Mouse (Mus musculus) brain, embryonic 14.5 days (tissue): ENCODE data around the gene Gm38392. TPM values are rescaled to one million over a fixed set of nuclear protein-coding genes. Genes with fewer than 3 reads are reported as not detected.
"Not testable (repeated sequence)": the region's sequence is repeated elsewhere in the genome, so short reads cannot be mapped to it uniquely, and the experiment has no call there.

Experiments
- DNase-seq: peaks from one replicate; pipeline ENCODE4 v3.0.0-alpha.2; 2011; ENCODE audit warnings: low read depth
- CTCF ChIP-seq: fragments of 200-500 bp; IDR thresholded peaks from 2 replicates; pipeline ENCODE4 v1.5.1; 2012; ENCODE audit warnings: inconsistent platforms, mild to moderate bottlenecking, moderate library complexity, borderline replicate concordance; ENCODE audit not compliant: insufficient read depth, insufficient read length; ENCODE audit errors: extremely low read depth
- POLR2A ChIP-seq: fragments of 200-500 bp; IDR thresholded peaks from 2 replicates; pipeline ENCODE4 v1.6.1; 2012; ENCODE audit warnings: mild to moderate bottlenecking, inconsistent platforms, borderline replicate concordance; ENCODE audit not compliant: poor library complexity, insufficient read depth, insufficient read length, severe bottlenecking; ENCODE audit errors: extremely low read depth
- polyA plus RNA-seq: library from polyadenylated mRNA; depleted of rRNA; stranded (reverse); fragments of >200 nt; gene quantifications from 2 replicates; pipeline ENCODE4 v1.2.3, GENCODE M21; 2012; rRNA removed

Gm38392 gene
- polyA plus RNA-seq, result 0.11 TPM in 1 of 2 replicates, not detected in the other

DNA sequence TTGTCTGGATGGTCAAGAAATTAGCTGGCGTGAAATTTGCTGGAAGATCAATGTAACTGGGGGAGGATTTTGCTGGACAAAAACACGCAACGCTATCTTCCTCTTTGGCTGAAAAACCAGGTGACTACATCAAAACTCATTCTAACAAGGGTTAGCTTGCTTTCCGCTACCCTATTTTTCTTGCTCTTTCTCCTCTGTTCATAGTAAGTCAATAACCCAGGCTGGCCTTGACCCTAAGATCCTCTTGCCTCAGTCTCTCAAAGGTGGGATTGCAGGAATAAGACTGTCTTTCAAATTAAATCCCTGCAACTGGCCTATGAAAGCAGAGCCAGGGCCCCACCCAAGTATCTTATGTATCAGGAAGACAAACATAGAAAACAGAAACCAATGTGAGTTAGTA, at the start of gene Gm38392:
TSS of gene Gm38392 (minus strand) at position 101 of the 400 bp plus-strand sequence.
- TF ChIP-seq POLR2A (no peak), CTCF (no peak)
- no peak for DNase-seq

DNA sequence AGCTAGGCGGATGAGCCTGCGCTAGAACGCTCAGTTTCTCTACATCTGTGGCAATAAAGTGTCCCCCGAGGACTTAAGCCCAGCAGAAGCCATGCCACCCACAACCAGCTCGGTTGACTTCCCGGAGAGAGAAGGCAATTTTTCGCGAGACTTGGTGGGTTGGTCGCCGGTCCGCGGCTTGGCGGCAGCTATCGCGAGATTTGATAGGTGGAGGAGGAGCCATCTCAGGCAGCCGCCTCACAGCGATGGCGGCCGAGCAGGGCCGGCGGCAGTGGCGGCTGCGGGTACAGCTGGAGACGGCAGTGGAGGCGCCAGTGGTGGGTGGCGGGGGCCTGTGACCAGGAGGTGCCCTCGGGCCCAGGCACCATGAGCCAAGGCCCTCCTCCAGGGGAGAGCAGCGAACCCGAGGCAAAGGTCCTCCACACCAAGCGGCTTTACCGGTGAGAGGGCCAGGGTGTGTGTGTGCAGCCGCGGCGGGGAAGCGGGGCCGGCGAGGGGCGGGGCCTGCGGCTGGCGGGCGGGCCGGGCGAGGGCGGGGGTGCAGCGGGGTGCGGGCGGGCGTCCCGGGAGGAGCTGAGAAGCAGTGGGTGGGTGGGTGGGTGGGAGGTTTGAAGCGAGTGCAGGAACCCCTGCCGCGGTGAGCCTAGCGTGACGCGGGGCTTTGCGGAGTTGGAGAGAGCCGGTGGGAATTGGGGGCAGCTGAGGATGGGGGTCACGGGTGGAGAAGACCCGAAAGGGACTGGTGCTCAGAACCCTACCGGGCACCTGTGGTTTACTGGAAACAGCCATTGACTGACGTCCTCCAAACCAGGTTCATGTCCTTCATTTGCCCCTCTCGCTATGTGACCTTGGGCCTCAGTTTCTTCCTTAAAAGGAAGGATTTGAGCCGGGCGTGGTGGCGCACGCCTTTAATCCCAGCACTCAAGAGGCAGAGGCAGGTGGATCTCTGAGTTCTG, 49.3 kb upstream of the Gm38392 start, which contains the start of the genes Tmem79 and Smg5:
TSS of gene Tmem79 (minus strand) at position 91 of the 956 bp plus-strand sequence.
TSS of gene Smg5 (plus strand) at position 203 of the 956 bp plus-strand sequence.
- TF ChIP-seq POLR2A (peak; percentile 97), CTCF (no peak)
- peak; percentile 98 for DNase-seq

DNA sequence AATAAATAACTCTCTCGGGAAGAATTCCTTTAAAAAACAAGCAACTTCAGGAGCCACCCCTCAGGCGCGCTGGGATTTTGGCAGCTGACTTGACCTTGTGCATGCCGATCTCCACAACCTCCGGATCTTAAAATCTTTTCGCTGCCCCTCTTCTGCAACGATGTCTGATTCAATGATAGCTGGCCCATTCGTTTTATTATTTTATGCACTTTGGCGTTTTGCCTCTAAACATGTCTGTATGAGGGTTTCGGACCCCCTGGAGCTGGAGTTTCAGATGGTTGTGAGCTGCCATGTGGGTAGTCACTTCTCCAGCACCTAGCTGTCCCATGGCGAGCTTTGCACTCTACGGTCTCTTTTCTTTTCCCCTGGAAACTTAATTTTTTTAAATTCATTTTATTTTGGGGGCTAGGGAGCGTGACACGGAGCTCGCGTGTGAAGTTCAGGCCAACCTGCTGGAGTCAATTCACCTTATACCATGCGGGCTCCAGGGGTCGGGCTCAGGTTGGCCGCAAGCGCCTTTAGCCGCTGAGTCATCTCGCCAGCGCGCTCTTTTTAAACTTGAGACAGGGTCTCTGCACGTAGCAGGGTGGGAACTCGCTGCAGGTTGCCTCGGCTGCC, 48.5 kb upstream of the Gm38392 start:
- no peak for TF ChIP-seq POLR2A
- no peak for TF ChIP-seq CTCF
- no peak for DNase-seq

DNA sequence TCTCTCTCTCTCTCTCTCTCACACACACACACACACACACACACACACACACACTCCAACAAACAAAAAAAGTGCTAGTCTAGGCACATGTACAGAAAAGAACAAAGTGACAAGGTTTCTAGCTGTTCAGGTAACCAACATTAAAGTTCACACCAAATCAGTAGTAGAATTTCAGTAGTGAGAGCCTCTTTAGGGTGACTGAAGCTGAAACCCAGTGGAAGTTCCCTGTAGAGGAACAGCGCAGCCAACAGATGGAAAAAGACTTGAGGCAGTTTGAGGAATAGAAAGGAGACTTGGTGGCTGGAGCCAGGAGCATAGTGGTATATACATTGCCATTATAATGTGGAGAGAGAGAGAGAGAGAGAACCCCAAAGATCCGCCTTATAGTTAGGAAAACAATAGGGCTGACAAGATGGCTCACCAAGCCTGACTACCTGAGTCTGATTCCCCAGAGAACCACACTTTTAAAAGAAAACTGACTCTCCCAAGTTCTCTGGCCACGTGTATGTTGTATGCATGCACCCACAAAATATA, 48.0 kb upstream of the Gm38392 start:
- TF ChIP-seq CTCF, result no peak
- TF ChIP-seq POLR2A, result no peak
- DNase-seq, result no peak

DNA sequence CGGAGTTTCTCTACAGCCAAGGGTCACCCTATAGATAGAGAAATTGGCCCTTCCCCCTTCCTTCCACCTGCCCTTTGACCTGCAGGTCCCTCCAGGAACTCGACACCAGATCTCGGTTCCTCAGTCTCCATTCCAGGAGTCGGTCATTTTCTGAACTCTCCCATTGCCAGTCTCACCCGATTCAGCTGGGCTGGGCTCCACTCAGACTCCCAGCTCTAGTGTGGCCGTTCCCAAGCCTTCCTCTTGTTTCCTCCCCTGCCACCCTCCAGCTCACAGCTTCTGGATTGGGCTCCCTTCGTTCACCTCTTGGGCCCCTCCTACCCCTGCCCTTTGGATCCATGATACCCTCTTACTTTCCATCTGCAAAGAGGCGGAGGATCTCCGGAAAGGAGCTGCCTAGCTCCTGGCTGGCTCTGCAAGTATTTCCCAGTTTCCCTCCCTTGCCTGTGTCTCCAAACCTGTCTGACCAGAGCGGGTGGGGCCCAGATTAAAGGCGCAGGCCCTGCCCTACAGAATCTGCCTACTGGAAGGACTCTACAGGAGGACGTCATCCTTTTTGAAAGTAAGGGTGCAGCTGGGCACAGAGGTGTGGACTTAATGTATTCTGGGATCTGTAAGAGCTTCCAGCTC, 47.1 kb upstream of the Gm38392 start:
- no peak for TF ChIP-seq POLR2A
- no peak for TF ChIP-seq CTCF
- no peak for DNase-seq

DNA sequence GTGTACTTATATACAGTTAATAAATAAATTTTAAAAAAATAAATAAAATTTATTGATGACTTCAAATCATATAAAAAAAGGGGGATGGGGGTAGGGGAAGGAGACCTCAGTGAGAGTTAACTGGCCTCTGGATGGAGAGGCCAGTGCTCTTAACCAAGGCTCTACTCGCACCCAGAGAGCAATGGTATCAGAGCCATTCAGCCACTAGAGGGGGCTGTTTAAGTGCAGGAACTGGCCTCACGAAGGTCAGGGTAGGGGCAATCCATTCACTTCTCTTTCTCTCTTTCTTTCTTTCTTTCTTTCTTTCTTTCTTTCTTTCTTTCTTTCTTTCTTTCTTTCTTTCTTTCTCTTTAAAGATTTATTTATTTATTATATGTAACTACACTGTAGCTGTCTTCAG, 44.3 kb upstream of the Gm38392 start:
- no peak for TF ChIP-seq POLR2A
- peak; percentile 56; the same call in 1 of the 2 replicates for TF ChIP-seq CTCF

DNA sequence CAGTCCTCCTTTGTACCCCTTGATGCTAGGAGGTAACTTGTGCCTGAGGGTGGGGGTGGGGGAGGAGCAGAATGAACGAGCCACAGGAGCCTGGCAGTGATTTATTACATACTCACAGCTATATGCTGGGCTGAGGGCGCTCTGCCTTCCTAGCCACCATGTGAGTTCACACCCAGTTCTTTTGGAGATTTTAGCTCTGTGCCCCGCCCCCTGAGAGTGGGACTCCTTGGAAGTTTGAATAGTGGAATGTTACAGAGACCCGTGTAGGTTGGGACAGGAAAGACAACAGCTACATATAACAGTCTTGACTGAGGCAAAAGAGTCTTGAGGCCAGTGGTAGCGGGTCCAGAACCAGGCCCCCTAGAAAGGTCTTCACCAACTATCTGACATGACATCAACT, 41.9 kb upstream of the Gm38392 start:
- no peak for TF ChIP-seq CTCF

More for the DNA sequence above, 44.3 kb upstream of the Gm38392 start:
- peak; percentile 12 for DNase-seq

DNA sequence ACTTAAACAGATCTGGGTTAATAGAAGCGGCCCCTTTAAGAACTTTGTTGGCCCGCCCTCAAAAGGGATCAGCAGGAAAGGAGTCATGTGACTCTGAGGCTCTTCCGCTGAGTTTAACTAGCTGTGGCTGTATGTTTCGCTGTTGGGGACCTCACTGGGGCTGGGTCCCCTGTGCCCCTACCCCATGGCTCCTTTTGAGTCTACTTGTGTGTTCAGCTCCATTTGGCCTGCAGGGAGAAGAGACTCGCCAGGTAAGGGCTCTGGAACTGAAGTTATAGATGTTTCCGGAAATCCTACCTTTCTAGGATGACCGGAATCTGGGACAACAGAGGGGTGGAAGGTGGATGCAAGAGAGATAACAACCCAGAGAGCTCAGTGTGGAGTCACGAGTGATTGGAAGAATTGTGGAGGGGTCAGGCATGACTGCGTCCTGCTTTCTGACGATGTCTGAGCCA, 38.0 kb upstream of the Gm38392 start, which contains the start of gene Glmp:
TSS of gene Glmp (plus strand) at position 73 of the 455 bp plus-strand sequence.
- TF ChIP-seq POLR2A (peak; percentile 13; the same call in 1 of the 2 replicates), CTCF (no peak)
- DNase-seq, result peak; percentile 88

More for the DNA sequence above, 41.9 kb upstream of the Gm38392 start:
- no peak for DNase-seq

DNA sequence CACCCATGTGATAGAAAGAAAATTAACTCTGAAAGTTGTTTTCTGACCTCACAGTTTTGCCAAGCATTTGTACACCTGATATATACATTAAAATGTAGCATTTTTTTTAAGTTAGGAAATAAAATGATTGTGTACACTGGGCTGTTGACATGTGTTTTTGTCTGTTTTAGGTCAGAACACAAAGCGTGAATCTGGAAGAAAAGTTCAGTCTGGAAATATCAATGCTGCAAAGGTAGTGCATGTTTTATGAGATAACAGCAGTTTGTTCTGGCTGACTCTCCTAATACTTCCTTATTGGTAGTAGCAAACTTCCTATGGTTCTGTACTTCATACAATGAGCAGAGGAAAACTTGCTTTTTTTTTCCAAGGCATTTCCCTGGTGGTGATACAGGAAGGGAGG, 12.2 kb upstream of the Gm38392 start:
- DNase-seq, result no peak

DNA sequence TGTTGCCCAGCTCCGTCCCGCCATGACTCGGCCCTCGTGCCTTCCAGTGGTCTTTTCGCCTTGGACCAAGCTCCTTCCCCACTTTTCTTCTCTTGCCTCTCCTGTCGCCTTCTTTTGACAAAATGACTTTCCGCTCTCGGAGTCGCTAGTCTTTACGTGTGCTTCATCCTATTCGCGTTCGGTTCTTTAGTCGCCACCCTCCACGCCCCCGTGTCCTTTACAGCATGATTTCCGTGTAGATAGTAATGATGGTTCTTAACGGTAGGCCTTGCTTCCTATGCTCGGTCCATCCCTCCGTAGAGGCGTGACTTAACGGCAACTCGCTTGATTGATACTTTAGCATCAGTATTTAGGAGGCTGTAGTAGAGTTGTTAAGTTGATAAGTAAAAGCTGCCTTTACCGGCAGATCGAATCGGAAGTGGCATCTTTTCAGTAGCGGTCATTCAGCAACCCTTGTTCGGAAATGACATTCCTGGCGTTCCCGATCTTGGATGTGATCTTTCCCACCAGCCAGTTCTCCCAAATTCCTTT, 10.4 kb upstream of the Gm38392 start:
- DNase-seq, result no peak
- no peak for TF ChIP-seq POLR2A
- no peak for TF ChIP-seq CTCF

More for the DNA sequence above, 12.2 kb upstream of the Gm38392 start:
- TF ChIP-seq POLR2A, result no peak
- TF ChIP-seq CTCF, result no peak

DNA sequence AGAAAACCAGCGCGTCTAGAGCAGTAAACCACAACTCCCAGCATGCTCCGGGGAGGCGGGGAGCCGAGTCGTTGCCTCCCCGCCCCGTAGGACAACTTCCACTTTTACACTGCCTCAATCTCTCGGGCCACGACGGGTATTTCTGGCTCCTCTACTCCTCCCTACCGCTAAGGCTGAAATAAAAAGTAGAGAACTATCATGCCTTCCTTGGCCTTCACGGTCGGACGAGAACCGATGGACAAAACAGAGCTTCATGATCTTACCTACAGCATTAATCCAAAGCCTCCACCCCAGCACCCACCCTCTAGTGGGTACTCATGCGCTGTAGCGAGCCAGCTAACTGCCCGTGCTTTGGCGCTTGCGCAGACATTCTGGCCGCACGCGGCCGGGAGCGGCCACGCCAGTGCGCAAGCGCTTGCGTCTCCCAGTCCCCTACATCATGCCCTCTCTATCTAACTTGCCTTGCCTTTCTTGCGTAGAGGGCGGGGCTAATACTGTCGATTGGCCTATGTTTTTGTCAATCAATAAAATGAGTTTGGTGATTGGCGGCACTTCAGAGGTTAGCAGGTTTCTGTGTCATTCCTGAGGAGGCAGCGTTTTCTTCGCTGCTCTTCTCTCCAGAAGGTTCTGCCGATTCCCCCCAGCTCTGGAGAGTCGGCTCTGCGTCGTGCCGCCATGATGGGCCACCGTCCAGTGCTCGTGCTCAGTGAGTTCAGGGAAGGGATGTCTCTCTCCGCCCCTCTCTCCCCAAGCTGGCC, 9.7 kb upstream of the Gm38392 start, which contains the start of the genes Tsacc and Cct3:
TSS of gene Tsacc (minus strand) at position 439 of the 758 bp plus-strand sequence.
TSS of gene Cct3 (plus strand) at position 556 of the 758 bp plus-strand sequence.
- peak; percentile 100 for DNase-seq
- TF ChIP-seq POLR2A, result peak; percentile 56; the same call in 1 of the 2 replicates
- peak; percentile 36; the same call in 1 of the 2 replicates for TF ChIP-seq CTCF

DNA sequence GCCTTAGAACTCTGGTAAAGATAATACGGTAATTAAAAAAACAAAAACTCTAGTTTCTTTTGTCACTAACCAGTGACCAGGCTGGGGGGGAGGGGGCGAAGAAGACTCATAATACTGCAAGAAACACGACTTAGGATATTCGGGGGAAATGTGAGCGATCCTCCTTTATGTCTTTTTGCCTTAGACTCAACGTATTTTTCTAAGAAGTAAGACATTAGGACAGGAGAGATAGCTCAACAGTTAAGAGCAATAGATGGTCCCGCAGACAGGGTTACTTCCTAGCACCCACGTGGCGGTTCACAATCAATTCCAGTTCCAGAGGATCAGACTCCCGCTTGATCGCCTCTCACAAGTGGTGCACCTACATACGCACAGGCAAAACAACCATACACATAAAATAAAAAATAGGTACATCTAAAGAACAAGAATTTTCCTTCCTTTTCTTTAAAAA, 9.1 kb upstream of the Gm38392 start:
- TF ChIP-seq POLR2A (no peak), CTCF (no peak)
- DNase-seq, result no peak

DNA sequence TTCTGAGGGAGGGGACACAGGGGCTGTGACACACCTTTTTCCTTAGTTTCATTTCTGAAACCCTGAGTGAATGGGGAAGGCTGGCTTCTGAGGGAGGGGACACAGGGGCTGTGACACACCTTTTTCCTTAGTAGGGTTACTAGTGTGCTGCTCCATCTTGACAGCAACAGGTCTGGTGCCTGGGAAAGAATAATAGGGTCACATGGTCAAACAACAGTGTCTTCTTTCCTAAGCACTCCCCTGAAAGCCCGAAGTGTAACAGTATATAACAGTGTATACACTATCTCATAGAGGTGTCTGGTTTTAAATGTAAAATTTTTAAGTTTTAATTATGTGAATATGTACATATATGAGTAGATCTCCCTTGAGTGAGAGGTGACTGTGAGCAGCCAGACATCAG, 8.3 kb upstream of the Gm38392 start:
- DNase-seq, result not testable (repeated sequence)
